Mouse (Mus musculus) CH12.LX (cell line): Measurements from ENCODE around the gene Cpt1b. TPM values are rescaled to one million over a fixed set of nuclear protein-coding genes. Genes with fewer than 3 reads are reported as not detected.
A peak's percentile ranks its signal among the peaks of the same experiment; 100 is the strongest.

Experiments used
- DNase-seq: peaks from one replicate; pipeline ENCODE4 v3.0.0-alpha.2; 2013; ENCODE audit errors: extremely low read depth
- H3K27ac ChIP-seq: 2 replicates; pipeline ENCODE4 v1.5.1; 2012; ENCODE audit warnings: low read depth, mild to moderate bottlenecking, control low read depth, moderate library complexity; ENCODE audit not compliant: insufficient read depth
- H3K27me3 ChIP-seq: replicated peaks from 2 replicates; pipeline ENCODE3; 2012; ENCODE audit warnings: inconsistent platforms
- H3K36me3 ChIP-seq, 2 experiments: replicated peaks in 1 of 2; 2 replicates each; pipeline versions ENCODE3 to v1.6.1; 2012; ENCODE audit warnings: inconsistent platforms in 1 of 2, low read length in 1 of 2, mild to moderate bottlenecking in 1 of 2, mixed read lengths in 1 of 2, moderate library complexity in 1 of 2; ENCODE audit not compliant: control insufficient read depth in 1 of 2, insufficient read depth in 1 of 2
- H3K4me1 ChIP-seq, 2 experiments: 2 replicates each; pipeline ENCODE4 v1.6.1; 2012; ENCODE audit warnings: inconsistent platforms in 1 of 2, moderate library complexity in 1 of 2; ENCODE audit not compliant: insufficient read depth in 2 of 2, control insufficient read depth in 1 of 2
- H3K4me2 ChIP-seq: 2 replicates; pipeline ENCODE4 v1.6.1; 2012; ENCODE audit warnings: low read depth, mild to moderate bottlenecking, control low read depth; ENCODE audit not compliant: poor library complexity, insufficient read depth, severe bottlenecking
- H3K4me3 ChIP-seq, 3 experiments: fragments of 150-350 bp in 1 of 3; sonication (generic) in 1 of 3; replicated peaks in 1 of 3; 2 replicates each; pipeline versions ENCODE3 to v1.5.1; 2011 to 2012; ENCODE audit warnings: low read depth in 2 of 3, low read length in 2 of 3, mild to moderate bottlenecking in 2 of 3, moderate library complexity in 2 of 3, control low read depth in 1 of 3, improper control_type of control experiment in 1 of 3, inconsistent platforms in 1 of 3, mixed read lengths in 1 of 3; ENCODE audit not compliant: poor library complexity in 1 of 3
- H3K79me2 ChIP-seq: replicated peaks from 2 replicates; pipeline ENCODE4 v1.6.1; 2012; ENCODE audit warnings: mild to moderate bottlenecking, moderate library complexity; ENCODE audit not compliant: control insufficient read depth, poor library complexity, insufficient read depth, severe bottlenecking; ENCODE audit errors: extremely low read depth
- H3K9ac ChIP-seq: 2 replicates; pipeline ENCODE4 v1.6.1; 2012; ENCODE audit warnings: low read depth, mild to moderate bottlenecking, control low read depth, moderate library complexity; ENCODE audit not compliant: insufficient read depth
- H3K9me3 ChIP-seq: replicated peaks from 2 replicates; pipeline ENCODE3; 2012; ENCODE audit warnings: low read length, inconsistent platforms, mixed read lengths
- BHLHE40 ChIP-seq: IDR thresholded peaks from 2 replicates; pipeline ENCODE4 v1.6.1; 2011; ENCODE audit warnings: mild to moderate bottlenecking, low read depth, low read length, improper control_type of control experiment
- ELF1 ChIP-seq: IDR thresholded peaks from 2 replicates; pipeline ENCODE4 v1.6.1; 2014; ENCODE audit warnings: low read depth, mild to moderate bottlenecking, inconsistent platforms, low read length, improper control_type of control experiment
- EP300 ChIP-seq: IDR thresholded peaks from 2 replicates; pipeline ENCODE4 v1.6.1; 2011; ENCODE audit warnings: low read length, improper control_type of control experiment
- GABPA ChIP-seq: IDR thresholded peaks from 2 replicates; pipeline ENCODE4 v1.6.1; 2012; ENCODE audit warnings: low read depth, low read length, improper control_type of control experiment, inconsistent platforms; ENCODE audit not compliant: insufficient replicate concordance
- JUN ChIP-seq: IDR thresholded peaks from 2 replicates; pipeline ENCODE4 v1.6.1; 2011; ENCODE audit warnings: low read depth, mild to moderate bottlenecking, low read length, improper control_type of control experiment, moderate library complexity; ENCODE audit not compliant: insufficient read depth
- JUND ChIP-seq: conservative IDR thresholded peaks from 2 replicates; pipeline ENCODE4 v1.6.1; 2011; ENCODE audit warnings: low read depth, low read length, improper control_type of control experiment
- MAZ ChIP-seq: IDR thresholded peaks from 2 replicates; pipeline ENCODE4 v1.6.1; 2012; ENCODE audit warnings: low read depth, mild to moderate bottlenecking, inconsistent platforms, low read length, improper control_type of control experiment, moderate library complexity
- MEF2A ChIP-seq: IDR thresholded peaks from 2 replicates; pipeline ENCODE4 v1.6.1; 2014; ENCODE audit warnings: low read depth, mild to moderate bottlenecking, inconsistent platforms, low read length, improper control_type of control experiment, borderline replicate concordance
- MXI1 ChIP-seq: IDR thresholded peaks from 2 replicates; pipeline ENCODE4 v1.6.1; 2011; ENCODE audit warnings: mild to moderate bottlenecking, low read depth, low read length, improper control_type of control experiment
- POLR2A ChIP-seq: IDR thresholded peaks from 2 replicates; pipeline ENCODE4 v1.6.1; 2011; ENCODE audit warnings: low read depth, mild to moderate bottlenecking, improper control_type of control experiment, low read length
- RCOR1 ChIP-seq: conservative IDR thresholded peaks from 2 replicates; pipeline ENCODE4 v1.6.1; 2012; ENCODE audit warnings: low read depth, mild to moderate bottlenecking, inconsistent platforms, low read length, improper control_type of control experiment
- SIN3A ChIP-seq: IDR thresholded peaks from 2 replicates; pipeline ENCODE4 v1.6.1; 2012; ENCODE audit warnings: low read length, improper control_type of control experiment, inconsistent platforms
- UBTF ChIP-seq: IDR thresholded peaks from 2 replicates; pipeline ENCODE4 v1.6.1; 2012; ENCODE audit warnings: low read depth, mild to moderate bottlenecking, inconsistent platforms, low read length, improper control_type of control experiment, moderate library complexity
- USF1 ChIP-seq: IDR thresholded peaks from 2 replicates; pipeline ENCODE4 v1.6.1; 2014; ENCODE audit warnings: low read depth, mild to moderate bottlenecking, inconsistent platforms, low read length, improper control_type of control experiment
- USF2 ChIP-seq: conservative IDR thresholded peaks from 2 replicates; pipeline ENCODE4 v1.6.1; 2011; ENCODE audit warnings: low read depth, low read length, improper control_type of control experiment
- ZKSCAN1 ChIP-seq: IDR thresholded peaks from 2 replicates; pipeline ENCODE4 v1.6.1; 2012; ENCODE audit warnings: low read depth, inconsistent platforms, low read length, improper control_type of control experiment, borderline replicate concordance
- ZNF384 ChIP-seq: IDR thresholded peaks from 2 replicates; pipeline ENCODE4 v1.6.1; 2012; ENCODE audit warnings: low read depth, low read length, improper control_type of control experiment, inconsistent platforms
- dilution Hi-C: fragments of 300-500 bp; cut with MboI; formaldehyde crosslinking; loops from 2 replicates; pipeline ENCODE4 v1.14.3; 2020; ENCODE audit warnings: low sequenced_read_pairs; ENCODE audit not compliant: extremely low pct_unique_long_range_greater_than_20kb, extremely low pct_ligation_motif_present
- in situ Hi-C: fragments of 300-500 bp; cut with MboI; formaldehyde crosslinking; loops from 3 replicates; pipeline ENCODE4 v1.14.3; 2019; ENCODE audit warnings: low sequenced_read_pairs, low pct_ligation_motif_present, low pct_unique_long_range_greater_than_20kb, mixed read lengths
- polyA plus RNA-seq: library from polyadenylated mRNA; unstranded; fragments of >175 nt; gene quantifications from 2 replicates; pipeline ENCODE4 v1.2.1, GENCODE M21; 2012; ENCODE audit warnings: low read depth; ENCODE audit not compliant: insufficient read length
- total RNA-seq, 2 experiments: library from RNA; depleted of rRNA; stranded (reverse); fragments of 300-350 nt in 1 of 2; fragments of >200 nt in 1 of 2; gene quantifications; 2 replicates each; pipeline ENCODE4 v1.2.3; 2012 to 2014

Gene Cpt1b
- total and polyA plus RNA-seq, 3 experiments = 1.5 to 2.1 (median 2.1) TPM

GRCm38 (mm10) chr15:89453865-89454478, 28.3 kb upstream of the Cpt1b start, which contains the start of gene Mapk8ip2:
Mapk8ip2 (plus strand) TSS chr15:89453913.
- H3K4me2 ChIP-seq = no peak within 1 kb of the TSS
- no peaks in the 10 kb centered on the region for H3K36me3 ChIP-seq
- H3K27me3 ChIP-seq = peaks cover 65% of the 10 kb centered on the region
- H3K27ac ChIP-seq = no peak within 1 kb of the TSS
- no peak within 1 kb of the TSS for H3K4me3 ChIP-seq
- peaks cover 7% of the 10 kb centered on the region for H3K9me3 ChIP-seq
- no peak within 1 kb of the TSS for H3K9ac ChIP-seq
- dilution Hi-C loops = no loop called here
- no peaks in the 10 kb centered on the region for H3K79me2 ChIP-seq
- DNase-seq = no peak
- in situ Hi-C loops = no loop called here
- peaks cover 1 to 3% of the 10 kb centered on the region in 2 experiments for H3K4me1 ChIP-seq
- TF ChIP-seq MEF2A (no peak), USF2 (no peak), BHLHE40 (no peak), EP300 (no peak), ZKSCAN1 (no peak), MXI1 (no peak), ZNF384 (no peak), MAZ (no peak), UBTF (no peak), JUND (no peak), POLR2A (no peak), GABPA (no peak), RCOR1 (no peak), JUN (no peak), USF1 (no peak)

DNA sequence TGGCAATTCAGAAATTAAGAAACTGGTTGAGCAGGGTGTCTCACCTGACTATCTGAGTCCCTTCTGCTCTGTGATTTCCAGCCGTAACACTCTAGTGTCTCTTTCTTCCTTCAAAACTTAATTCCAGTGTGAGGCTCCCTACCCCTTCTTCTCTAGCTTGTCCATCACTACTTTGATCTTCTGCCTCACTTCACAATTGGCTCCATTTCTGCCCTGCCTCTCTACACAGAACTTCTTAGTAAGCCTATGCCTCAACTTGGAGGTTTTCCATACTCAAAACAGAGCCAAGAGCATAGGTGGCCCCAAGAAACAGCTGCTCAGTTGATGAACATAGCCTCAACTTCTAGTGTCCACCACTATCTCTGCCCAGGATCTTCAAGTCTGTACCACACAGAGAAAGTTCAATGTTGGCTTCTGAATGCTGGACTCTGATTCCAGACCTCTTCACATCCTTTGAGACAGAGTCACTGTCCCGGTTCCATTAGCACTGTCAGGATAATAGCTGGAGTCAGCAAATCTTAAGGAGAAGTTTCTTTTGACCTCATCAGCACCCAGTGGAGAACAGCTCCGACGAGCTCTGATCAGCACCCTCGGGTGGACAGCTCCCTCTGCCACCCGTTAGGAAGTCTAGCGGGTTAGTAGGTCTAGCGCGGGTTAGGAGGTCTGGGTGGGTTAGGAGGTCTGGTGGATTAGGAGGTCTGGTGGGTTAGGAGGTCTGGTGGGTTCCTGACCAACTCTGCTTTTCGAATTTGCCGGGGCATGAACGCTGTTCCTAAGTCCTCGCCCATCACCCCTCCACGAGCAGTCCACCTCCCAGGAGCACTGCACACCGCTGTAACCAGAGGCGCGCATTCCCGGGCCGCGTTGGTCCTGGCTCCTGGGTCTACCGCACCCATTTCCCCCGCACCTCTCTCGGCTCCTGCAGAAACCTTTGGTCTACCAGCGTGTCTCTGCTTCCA, 27.5 kb upstream of the Cpt1b start:
- Histone ChIP-seq H3K36me3 (no peaks in the 10 kb centered on the region), H3K27ac (no peak overlapping the region), H3K4me3 (no peak overlapping the region), H3K4me2 (no peak overlapping the region), H3K9me3 (peaks cover 7% of the 10 kb centered on the region), H3K27me3 (peaks cover 60% of the 10 kb centered on the region), H3K4me1 (no peaks in the 10 kb centered on the region), H3K79me2 (no peaks in the 10 kb centered on the region), H3K9ac (no peak overlapping the region)
- dilution Hi-C loops (no loop called here), in situ Hi-C loops (no loop called here)
- no peak for DNase-seq
- TF ChIP-seq SIN3A = 0 out of 2 replicates have a peak, but pooled peaks have one; percentile 24
- TF ChIP-seq ELF1 = no peak
